Mouse (Mus musculus): ENCODE measurements around the gene Grk1.

Gene Grk1

GRCm38 (mm10) chr8:13430412-13430811, 25.5 kb downstream of the Grk1 start:
- no peak for DNase-seq

DNA sequence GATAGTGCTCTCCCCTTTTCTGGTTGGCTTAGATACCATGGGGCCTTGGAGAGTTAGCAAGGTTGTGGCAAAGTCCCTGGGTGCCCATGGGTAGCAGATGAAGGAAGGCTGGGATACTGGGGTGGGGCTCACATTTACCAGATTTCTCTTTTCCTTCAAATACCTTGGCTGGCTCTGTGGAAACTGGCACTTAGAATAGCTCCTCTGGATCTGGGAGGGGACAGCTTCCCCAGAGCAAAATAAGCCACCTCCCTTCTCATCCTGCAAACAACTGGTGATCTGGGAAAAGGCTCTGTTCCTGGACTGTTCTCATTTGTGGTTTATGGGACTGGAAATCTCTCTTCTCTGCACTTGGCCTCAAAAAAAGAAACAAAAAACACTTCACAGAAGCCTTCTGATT, 26.0 kb downstream of the Grk1 start:
- DNase-seq: no peak

DNA sequence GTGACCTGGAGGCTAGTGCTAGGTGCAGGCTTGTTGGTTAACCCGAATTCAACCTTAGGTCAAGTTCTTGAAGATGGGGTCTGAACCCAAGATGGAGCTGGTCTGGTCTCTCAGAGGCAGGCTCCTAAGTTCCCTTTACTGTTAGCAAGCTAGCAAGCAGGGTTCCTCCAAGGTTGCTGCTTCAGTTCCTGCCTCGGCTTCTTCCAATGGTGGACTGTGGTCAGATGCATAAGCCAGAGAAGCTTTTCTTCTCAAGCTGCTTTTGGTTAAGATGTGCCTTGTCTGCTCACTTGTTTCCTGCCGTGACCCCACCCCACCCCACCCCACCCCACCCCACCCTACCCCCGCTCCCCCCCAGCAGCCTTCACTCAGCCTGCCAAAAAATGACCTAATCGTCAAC, 28.2 kb downstream of the Grk1 start:
- DNase-seq: no peak

DNA sequence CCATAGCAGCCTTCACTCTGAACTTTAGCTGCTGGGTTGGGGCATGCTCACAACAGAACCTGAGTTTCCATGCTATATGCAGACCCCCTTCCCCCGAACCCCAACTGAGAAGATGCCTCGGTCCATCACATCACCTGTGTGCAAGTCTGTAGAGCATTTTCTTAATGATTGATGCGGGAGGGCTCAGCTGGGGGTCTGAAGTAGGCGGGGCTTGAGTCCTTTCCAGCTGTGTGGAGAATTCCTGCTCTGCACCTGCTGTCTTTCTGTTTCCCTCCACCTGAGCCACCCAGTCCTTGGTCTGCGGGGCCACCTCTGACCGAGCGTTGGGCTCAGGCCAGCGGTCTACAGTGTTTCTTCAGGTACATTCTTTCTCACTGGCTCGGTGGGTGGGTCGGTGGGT, 30.0 kb downstream of the Grk1 start, which contains the start of gene Tmem255b:
Tmem255b (plus strand) TSS at position 301 of the 400 bp plus-strand sequence.
- no peak for DNase-seq

- no peak for DNase-seq
Observed at GRCm38 (mm10) chr8:13436052-13436451, 31.2 kb downstream of the Grk1 start.

DNA sequence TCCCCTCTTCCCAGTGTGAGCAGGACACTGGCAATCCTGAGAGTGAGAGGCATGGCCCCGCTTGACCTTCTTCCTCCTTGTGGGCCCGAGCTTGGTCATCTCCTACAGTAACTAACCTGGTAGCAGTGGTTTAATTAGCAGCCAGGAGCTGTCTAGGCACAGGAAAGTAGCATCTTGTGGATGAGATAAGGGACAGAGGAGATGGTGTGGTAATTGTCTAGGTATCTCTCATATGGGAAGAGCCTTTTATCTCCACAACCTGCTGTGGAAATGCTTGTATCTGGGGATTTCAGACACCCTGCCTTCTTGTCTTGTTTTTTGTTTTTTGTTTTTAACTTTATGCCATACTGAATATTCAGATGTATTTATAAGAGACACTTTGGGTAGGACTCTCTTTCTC, 32.6 kb downstream of the Grk1 start:
- no peak for DNase-seq

DNA sequence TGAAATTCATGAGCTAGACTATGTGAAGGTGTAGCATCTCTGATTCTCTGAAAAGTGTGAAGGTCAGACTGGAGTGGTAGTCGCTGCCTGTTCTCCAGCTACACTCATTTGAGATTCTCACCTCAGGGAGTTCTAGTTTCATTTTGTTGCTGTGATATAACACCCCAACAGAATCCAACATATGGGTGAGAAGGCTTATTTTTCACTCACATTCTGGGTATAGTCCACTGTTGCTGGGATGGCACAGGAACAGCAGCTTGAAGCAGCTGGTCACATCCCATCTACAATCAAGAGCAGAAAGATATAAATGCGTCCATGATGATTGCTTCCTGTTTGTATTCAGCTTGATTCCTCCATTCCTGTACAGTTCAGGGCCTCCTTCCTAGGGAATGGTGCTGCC, 37.3 kb downstream of the Grk1 start:
- no peak for DNase-seq

DNA sequence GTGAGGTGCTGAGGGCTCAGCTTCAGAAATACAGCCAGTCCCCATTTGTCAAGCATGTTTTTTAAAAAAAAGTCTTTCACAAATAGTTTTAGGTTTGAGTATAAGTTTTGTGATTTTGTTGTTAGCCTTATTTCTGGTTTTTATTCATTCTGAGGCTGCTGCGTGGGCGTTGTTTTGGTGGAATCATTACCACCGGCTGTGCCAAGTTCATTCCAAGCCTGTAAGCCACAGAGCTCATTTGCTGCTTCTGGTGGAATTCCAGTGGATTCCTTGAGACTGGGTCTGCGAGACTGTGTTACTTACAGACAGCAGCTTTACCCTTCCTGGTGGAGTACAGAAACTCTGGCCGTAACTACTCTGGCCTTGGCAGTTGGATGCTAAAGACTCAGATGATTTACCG, 41.6 kb downstream of the Grk1 start:
- DNase-seq: no peak

DNA sequence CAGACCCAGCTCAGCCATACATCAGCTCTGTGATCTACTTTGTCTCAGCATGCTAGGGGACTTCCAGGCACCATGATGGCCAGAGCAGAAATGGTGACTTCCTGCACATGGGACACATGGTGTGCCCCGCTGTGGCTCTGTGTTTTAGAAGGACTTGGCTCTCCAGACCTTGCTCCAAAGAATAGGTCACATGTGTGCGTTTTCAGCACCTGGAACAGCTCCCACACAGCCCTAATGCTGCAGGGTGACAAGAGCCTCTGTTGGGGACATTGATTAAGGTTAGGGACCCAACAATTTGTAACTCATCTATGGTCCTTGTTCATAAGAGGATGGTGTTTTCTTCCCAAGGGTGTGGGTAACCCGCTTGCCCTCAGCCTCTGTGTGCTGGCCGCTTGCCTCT, 43.3 kb downstream of the Grk1 start:
- DNase-seq: no peak

DNA sequence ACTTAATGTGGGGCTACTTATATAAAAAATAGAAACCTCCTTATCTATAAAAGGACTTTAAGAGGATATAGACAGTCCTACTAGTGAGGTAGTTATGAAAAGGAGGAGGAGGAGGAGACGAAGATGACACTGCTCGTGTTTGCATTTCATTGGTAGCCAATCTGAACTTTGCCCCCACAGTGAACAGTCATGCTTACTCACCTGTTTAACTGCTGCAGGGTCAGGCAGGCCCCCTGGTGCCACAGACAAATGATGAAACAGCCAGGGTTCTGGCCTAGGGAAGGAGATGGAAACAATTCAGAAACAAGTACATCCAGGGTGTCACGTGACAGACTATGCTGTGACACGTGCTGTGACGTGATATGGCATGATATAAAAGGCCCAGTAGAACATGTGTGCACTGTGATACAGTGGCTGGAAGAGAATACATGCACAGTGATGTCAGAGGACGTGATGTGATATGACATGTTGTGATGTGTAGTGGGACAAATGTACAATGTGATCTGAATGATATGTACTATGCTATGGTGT, 46.9 kb downstream of the Grk1 start:
- DNase-seq: no peak

- DNase-seq: no peak
Observed at GRCm38 (mm10) chr8:13454341-13455113, 49.6 kb downstream of the Grk1 start.

GRCm38 (mm10) chr8:13455295-13455694, 50.4 kb downstream of the Grk1 start:
- peak; percentile 50 to 59 for DNase-seq

DNA sequence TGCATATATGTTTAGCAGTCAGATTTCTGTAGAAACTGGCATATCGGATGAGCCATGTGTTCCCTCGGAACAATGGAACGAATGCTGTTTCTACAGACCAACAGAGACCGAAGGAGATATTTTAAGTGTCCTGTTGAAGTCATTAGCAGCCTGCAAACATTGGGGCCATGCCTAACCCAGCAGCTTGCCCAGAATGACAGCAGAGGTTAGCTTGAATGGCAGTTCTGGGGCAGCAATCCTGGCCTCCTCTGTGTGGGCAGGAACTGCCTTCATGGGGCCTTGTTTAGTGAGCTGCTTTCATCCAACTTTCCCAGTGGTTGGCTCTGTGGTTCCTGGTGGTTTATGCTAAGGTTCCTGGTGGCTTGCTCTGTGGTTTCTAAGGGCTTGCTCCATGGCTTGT, 54.5 kb downstream of the Grk1 start:
- DNase-seq: no peak

DNA sequence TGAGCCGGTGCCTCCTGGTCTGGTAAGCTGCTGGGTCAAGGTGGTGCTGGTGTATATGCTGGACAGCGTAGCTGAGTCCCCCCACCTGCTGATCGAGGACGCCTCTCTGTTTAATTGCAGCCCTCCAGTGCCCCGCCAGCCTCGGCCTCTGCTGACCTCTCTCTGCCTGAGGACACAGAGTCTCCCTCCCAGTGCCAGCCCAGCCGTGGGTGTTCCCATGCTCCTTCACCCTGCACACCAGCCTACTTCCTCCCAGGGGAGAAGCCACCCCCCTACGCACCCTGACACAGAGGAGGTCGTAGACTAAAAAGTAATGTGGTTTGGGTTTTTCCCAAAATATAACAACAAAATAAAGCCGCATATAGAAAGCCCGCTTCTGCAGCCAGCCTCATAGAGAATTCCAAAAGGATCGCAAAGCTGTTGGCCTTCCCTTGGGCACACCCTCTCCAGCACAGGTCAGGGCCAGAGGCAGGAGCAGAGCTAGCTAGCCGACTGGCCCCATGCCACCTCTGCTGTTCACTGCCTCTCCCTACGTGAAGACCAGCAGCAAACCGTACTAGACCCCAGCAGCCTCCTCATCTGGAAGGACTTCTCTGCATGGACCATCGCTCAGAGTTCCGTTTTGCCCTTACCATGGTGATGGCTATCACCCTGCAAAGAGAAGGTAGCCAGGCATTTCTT, 56.3 kb downstream of the Grk1 start:
- no peak for DNase-seq

DNA sequence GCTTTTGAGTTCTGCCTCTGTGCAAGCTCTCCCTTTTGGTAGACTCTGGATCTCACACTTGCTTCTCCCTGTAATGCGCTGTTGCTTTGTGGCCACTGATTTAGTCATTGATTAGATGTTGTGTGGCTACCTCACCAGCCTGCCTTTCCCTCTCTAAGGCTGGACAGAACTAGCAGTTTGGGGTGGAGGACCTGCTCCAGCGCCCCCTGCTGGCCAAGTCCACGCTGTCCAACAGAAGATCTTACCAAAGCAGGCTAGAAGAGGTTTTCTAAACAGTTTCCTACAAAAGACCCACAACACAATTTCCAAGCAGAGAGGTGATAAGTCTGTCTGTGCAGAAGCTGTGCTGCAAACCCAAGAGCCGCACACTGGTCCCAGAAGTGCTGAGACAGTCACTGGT, 57.0 kb downstream of the Grk1 start:
- DNase-seq: peak; percentile 71 to 83

DNA sequence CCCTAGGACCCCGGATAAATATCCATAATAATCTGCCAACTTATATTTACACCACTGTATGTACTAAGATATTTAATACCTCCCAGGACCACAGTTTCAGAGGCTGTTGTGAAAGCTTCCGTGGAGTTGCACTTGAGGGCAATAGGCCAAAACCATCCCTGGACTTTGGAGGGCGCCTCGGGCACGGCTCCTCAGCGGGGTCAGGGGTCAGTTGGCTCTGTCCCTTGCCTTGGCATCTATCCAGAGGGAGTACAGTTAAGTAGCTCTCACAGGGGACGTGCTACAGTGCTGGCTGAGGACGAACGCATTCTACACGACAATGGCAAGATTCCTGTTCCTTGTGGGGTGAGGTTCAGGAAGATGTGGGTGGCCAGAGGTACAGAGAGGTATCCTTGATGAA, 57.5 kb downstream of the Grk1 start:
- no peak for DNase-seq

DNA sequence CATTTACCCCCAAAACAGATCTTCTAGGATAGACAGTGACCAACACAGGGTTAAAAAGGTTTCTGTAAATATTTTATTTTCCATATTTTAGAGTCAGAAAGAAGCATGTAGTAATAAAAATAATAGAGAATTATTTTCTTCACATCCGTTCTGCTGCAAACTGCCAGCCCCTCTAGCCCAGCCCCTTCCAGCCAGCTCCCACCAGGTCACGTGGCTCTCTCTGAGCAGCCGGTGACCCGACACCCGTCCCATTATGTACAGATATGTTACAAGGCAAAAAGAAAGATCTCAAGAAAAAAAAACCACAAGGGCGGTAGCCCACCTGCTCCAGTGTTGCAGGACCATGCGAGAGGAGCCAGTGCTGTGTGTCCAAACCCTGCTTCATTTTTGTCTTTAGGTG, 60.4 kb downstream of the Grk1 start:
- no peak for DNase-seq

DNA sequence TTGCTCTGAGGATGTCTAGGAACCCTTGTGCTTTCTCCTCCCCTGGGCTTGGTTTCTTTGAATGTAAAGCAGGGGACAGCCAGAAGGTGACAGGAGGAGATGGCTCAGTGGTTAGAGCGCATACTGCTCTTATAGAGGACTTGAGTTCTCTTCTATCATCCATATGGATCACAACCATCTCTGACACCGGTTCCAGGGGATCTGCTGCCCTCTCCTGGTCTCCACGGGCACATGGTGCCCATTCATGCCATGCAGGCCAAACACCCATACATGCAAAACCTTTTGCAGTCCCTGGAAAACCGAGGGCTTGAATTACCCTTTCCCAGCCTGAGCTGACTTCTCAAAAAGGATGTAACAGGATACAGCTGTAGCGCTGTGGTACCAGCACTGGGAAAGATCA, 62.1 kb downstream of the Grk1 start:
- DNase-seq: peak in 1 of 2 experiments; percentile 29

DNA sequence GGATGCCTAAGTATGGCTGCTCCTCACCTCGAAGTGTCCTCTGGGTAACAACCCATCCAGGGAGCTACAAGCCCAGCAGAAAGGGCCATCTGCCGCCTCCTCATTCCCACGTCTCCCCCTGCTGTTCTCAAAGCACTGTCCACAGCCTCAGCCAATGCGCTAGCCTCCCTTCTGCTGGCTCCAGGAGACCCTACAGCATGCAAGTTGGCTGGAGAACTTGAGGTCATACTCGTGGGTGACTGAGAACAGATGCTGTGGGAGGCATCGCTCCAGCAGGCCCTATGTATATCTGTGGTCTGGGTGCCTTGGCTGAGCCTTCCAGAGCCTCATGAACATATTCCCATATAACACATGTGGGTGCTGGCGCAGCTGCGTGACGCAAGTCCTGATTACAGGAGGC, 63.9 kb downstream of the Grk1 start:
- DNase-seq: no peak

DNA sequence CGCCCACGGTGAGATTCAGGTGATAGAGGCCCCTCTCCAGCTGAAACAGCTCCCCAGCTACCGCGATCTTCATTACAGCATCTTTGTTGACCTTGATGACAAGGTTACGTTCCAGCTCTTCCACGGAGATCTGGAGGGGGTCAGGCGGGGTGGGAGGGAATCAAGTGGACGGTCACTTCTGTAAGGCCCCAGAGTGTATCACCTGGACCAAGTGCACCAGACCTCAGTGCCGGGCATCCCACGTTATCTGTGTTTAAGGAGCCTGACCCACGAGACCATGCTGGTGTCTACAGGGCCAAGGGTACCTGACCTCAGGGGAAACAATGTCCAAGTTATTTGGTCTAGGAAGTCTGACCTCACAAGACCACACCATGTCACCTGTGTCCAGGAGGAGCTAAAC, 66.6 kb downstream of the Grk1 start:
- no peak for DNase-seq

Data from cerebellum, adult 18-20 months (tissue).